ENCODE assay signal across 7 mouse cellular contexts in genomic region chr16:4789810-4790559, GRCm38 (mm10). TPM values are rescaled to one million over a fixed set of nuclear protein-coding genes. Genes with fewer than 3 reads are reported as not detected.
DNase-seq lines count a peak whose midpoint lies in the region; ATAC-seq lines count a peak whose summit lies in the region.

Gene Cdip1 (minus strand): TSS chr16:4790292.

- ATAC-seq in intestine, embryonic 16.5 days = peak; percentile 98
- peak; percentile 99 for ATAC-seq in midbrain, embryonic 11.5 days (ENCODE audit: low FRiP score)

- peaks cover 24% of the 10 kb centered on the region for H3K4me1 ChIP-seq in intestine, embryonic 16.5 days (ENCODE audit: control insufficient read depth, insufficient read depth, low read length)
- peaks cover 16% of the 10 kb centered on the region for H3K4me1 ChIP-seq in midbrain, embryonic 11.5 days (ENCODE audit: control insufficient read depth, insufficient read depth, low read length)

- no peaks in the 10 kb centered on the region for H3K36me3 ChIP-seq in intestine, embryonic 16.5 days (ENCODE audit: control insufficient read depth, insufficient read depth, low read length)
- H3K36me3 ChIP-seq in midbrain, embryonic 11.5 days (ENCODE audit: control insufficient read depth, insufficient read depth, low read length) = no peaks in the 10 kb centered on the region

- under 1% methylated on average over 51 of the region's 51 CpGs for WGBS in intestine, embryonic 16.5 days
- under 1% methylated on average over 51 of the region's 51 CpGs for WGBS in midbrain, embryonic 11.5 days

- intact Hi-C loops in left cerebral cortex, postnatal 36 days (cut with DNase I) = loop anchor here (5.0 kb wide), 2 partner anchors 73 to 108 kb away; partner anchors contain the start of gene Nmral1

- peak within 1 kb of the TSS; percentile 77 for H3K4me2 ChIP-seq in intestine, embryonic 16.5 days (ENCODE audit: low read depth, low read length)
- peak within 1 kb of the TSS; percentile 73 for H3K4me2 ChIP-seq in midbrain, embryonic 11.5 days

- DNase-seq in adrenal gland, adult 2 months = peak; percentile 97
- DNase-seq in embryo, embryonic 11.5 days (ENCODE audit: low read depth, low spot score) = peak; percentile 87
- DNase-seq in gastrocnemius, postnatal 4 days (ENCODE audit: low spot score in 2 of 2) = peak; percentile 86 to 94
- peak; percentile 97 to 98 for DNase-seq in left cerebral cortex, postnatal 36 days (ENCODE audit: low spot score in 2 of 2)
- DNase-seq in midbrain, embryonic 11.5 days (ENCODE audit: low spot score, missing footprints) = peak; percentile 99
- peak; percentile 82 for DNase-seq in skeletal muscle tissue, adult 2 months (ENCODE audit: low read depth, low spot score)

- no peaks in the 10 kb centered on the region for H3K9me3 ChIP-seq in intestine, embryonic 16.5 days (ENCODE audit: control insufficient read depth, low read length)
- H3K9me3 ChIP-seq in midbrain, embryonic 11.5 days (ENCODE audit: control insufficient read depth, low read length) = no peaks in the 10 kb centered on the region

- H3K4me3 ChIP-seq in intestine, embryonic 16.5 days (ENCODE audit: low read length) = peak within 1 kb of the TSS; percentile 86
- peak within 1 kb of the TSS; percentile 65 for H3K4me3 ChIP-seq in midbrain, embryonic 11.5 days (ENCODE audit: low read depth, low read length)

- H3K27ac ChIP-seq in intestine, embryonic 16.5 days (ENCODE audit: low read length) = peak within 1 kb of the TSS; percentile 98
- H3K27ac ChIP-seq in midbrain, embryonic 11.5 days (ENCODE audit: low read depth, low read length) = peak within 1 kb of the TSS; percentile 97

- H3K9ac ChIP-seq in intestine, embryonic 16.5 days (ENCODE audit: low read depth, low read length) = peak within 1 kb of the TSS; percentile 81
- peak within 1 kb of the TSS; percentile 87 for H3K9ac ChIP-seq in midbrain, embryonic 11.5 days (ENCODE audit: low read length)

- H3K27me3 ChIP-seq in intestine, embryonic 16.5 days (replicated peaks; ENCODE audit: control insufficient read depth, insufficient read depth, low read length) = no peaks in the 10 kb centered on the region
- no peaks in the 10 kb centered on the region for H3K27me3 ChIP-seq in midbrain, embryonic 11.5 days (ENCODE audit: control insufficient read depth, insufficient read depth, low read length)

RNA-seq across cellular contexts. Expression of gene Cdip1, which starts in this region (rescaled TPM):
- 100 to 1,000 TPM; 105 to 130 TPM for total RNA-seq in adrenal gland, adult 2 months (2021)
- 400 and 500 TPM in 2 replicates for polyA plus RNA-seq in adrenal gland, adult 2 months (2012; rRNA removed)
- 100 to 1,000 TPM; 107 to 114 TPM for total RNA-seq in gastrocnemius, postnatal 4 days (2021)
- polyA plus RNA-seq in intestine, embryonic 16.5 days (2015; fragmentation: Nextera tagmentation; extraction: Ambion mirVana) = 97.2 and 100 TPM in 2 replicates
- total RNA-seq in left cerebral cortex, postnatal 36 days (2021) = 100 to 1,000 TPM; 189 to 197 TPM
- 85.7 and 85.8 TPM in 2 replicates for polyA plus RNA-seq in midbrain, embryonic 11.5 days (2014; fragmentation: Nextera tagmentation; extraction: Ambion mirVana)

Comparison
In these comparisons a context has a peak if more than half of its experiments do, and no peak if none do; other contexts are left out.
1. Peak in every context shown above with its lines: DNase-seq, ATAC-seq, H3K4me3 ChIP-seq and H3K27ac ChIP-seq.